In the genomic region with DNA sequence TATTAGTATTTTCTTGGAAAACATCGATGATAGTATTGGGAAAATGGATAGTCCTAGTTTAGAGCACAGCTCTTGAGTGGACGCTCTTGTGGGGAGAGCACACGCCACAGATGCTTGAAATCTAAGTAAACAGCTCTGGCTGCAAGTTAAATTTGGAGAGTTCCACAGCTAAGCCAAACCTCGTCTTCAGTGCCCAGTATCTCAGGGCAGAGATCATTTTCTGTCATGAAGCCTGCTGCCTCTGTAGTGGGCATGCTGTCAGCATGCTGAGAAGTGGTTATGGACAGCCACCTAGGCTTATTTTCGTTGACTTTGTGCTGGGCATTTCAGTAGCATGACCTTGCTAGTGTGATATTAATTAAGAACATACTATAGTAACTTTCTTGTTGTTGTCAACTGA, we compare ENCODE assay signal across 17 mouse cellular contexts. TPM values are rescaled to one million over a fixed set of nuclear protein-coding genes. Genes with fewer than 3 reads are reported as not detected.
DNase-seq lines count a peak whose midpoint lies in the region; ATAC-seq and TF ChIP-seq lines count a peak whose summit lies in the region.
"Had no signal": no experiment of that assay in that cellular context is flagged by ENCODE, and none has a peak within 500 bp of the region (broad histone marks: within the 10 kb centered on the region; RNA-seq: fewer than 3 reads in every experiment).

No protein-coding gene starts in this region.

- no peaks in the 10 kb centered on the region for H3K27me3 ChIP-seq in cerebellum, adult 2 months (ENCODE audit: control insufficient read depth, insufficient read depth, low read length)
- H3K27me3 ChIP-seq in hindbrain, postnatal 0 days (ENCODE audit: insufficient read depth, low read length): no peaks in the 10 kb centered on the region
- no peaks in the 10 kb centered on the region for H3K27me3 ChIP-seq in hindbrain, embryonic 11.5 days (ENCODE audit: control insufficient read depth, insufficient read depth, low read length)
- no peaks in the 10 kb centered on the region for H3K27me3 ChIP-seq in lung, embryonic 15.5 days
- H3K27me3 ChIP-seq: hindbrain, embryonic 13.5 days; limb, embryonic 12.5 days; midbrain, embryonic 12.5 days had no signal

- DNase-seq in cerebellum, adult 2 months: no peak
- no peak for DNase-seq in cerebellum, postnatal 36 days
- no peak for DNase-seq in hindbrain, postnatal 0 days (ENCODE audit: low spot score)
- DNase-seq in hindbrain, embryonic 11.5 days (ENCODE audit: low spot score): no peak
- no peak for DNase-seq in lung, adult 18-20 months
- DNase-seq in gastrocnemius, postnatal 25 days: peak; percentile 53
- no peak for DNase-seq in frontal cortex, postnatal 25 days (ENCODE audit: low spot score in 2 of 2)

- ATAC-seq in hindbrain, postnatal 0 days: no peak
- ATAC-seq in hindbrain, embryonic 11.5 days (ENCODE audit: low FRiP score): no peak
- ATAC-seq in lung, embryonic 15.5 days (ENCODE audit: borderline replicate concordance, extremely low read depth, low FRiP score, low TSS enrichment): no peak

- H3K4me2 ChIP-seq in hindbrain, postnatal 0 days (ENCODE audit: low read depth, low read length): no peak overlapping the region
- no peak overlapping the region for H3K4me2 ChIP-seq in hindbrain, embryonic 11.5 days (replicated peaks; ENCODE audit: low read depth, low read length)
- H3K4me2 ChIP-seq in lung, embryonic 15.5 days: no peak overlapping the region
- H3K4me2 ChIP-seq: hindbrain, embryonic 13.5 days; limb, embryonic 12.5 days; midbrain, embryonic 12.5 days had no signal

- H3K4me3 ChIP-seq in cerebellum, adult 2 months (replicated peaks; ENCODE audit: insufficient read depth, low read depth, low read length): no peak overlapping the region
- no peak overlapping the region for H3K4me3 ChIP-seq in hindbrain, postnatal 0 days (ENCODE audit: low read length)
- H3K4me3 ChIP-seq in hindbrain, embryonic 11.5 days (ENCODE audit: low read depth, low read length): no peak overlapping the region
- H3K4me3 ChIP-seq in lung, embryonic 15.5 days: no peak overlapping the region
- H3K4me3 ChIP-seq: embryonic facial prominence, embryonic 10.5 days; hindbrain, embryonic 13.5 days; limb, embryonic 12.5 days; midbrain, embryonic 12.5 days; myocyte had no signal

- WGBS in cerebellum, adult 2 months: 29% methylated on average over 5 of the region's 5 CpGs
- WGBS in hindbrain, postnatal 0 days: 79% methylated on average over 5 of the region's 5 CpGs
- WGBS in hindbrain, embryonic 11.5 days: 93% methylated on average over 5 of the region's 5 CpGs
- WGBS in lung, embryonic 15.5 days: 67% methylated on average over 5 of the region's 5 CpGs

- no peak overlapping the region for H3K9ac ChIP-seq in hindbrain, postnatal 0 days (replicated peaks; ENCODE audit: low read length)
- H3K9ac ChIP-seq in hindbrain, embryonic 11.5 days (ENCODE audit: low read depth, low read length): no peak overlapping the region
- no peak overlapping the region for H3K9ac ChIP-seq in lung, embryonic 15.5 days
- H3K9ac ChIP-seq: hindbrain, embryonic 13.5 days; limb, embryonic 12.5 days; midbrain, embryonic 12.5 days had no signal

- no peak for TF ChIP-seq POLR2A in cerebellum, adult 2 months (IDR thresholded peaks at IDR 0.05; ENCODE audit: borderline replicate concordance, insufficient read depth, low read length)

- H3K36me3 ChIP-seq in hindbrain, postnatal 0 days (ENCODE audit: insufficient read depth, low read length): no peaks in the 10 kb centered on the region; the same call in none of the 2 replicates
- 0 out of 2 replicates have a peak, but pooled peaks cover 3% of the 10 kb centered on the region for H3K36me3 ChIP-seq in hindbrain, embryonic 11.5 days (ENCODE audit: control insufficient read depth, insufficient read depth, low read length)
- peaks cover 33% of the 10 kb centered on the region for H3K36me3 ChIP-seq in lung, embryonic 15.5 days

- H3K9me3 ChIP-seq in hindbrain, postnatal 0 days (ENCODE audit: low read length): no peaks in the 10 kb centered on the region
- H3K9me3 ChIP-seq in hindbrain, embryonic 11.5 days (ENCODE audit: control insufficient read depth, low read length): no peaks in the 10 kb centered on the region
- H3K9me3 ChIP-seq in lung, embryonic 15.5 days: no peaks in the 10 kb centered on the region
- H3K9me3 ChIP-seq: embryonic facial prominence, embryonic 10.5 days; hindbrain, embryonic 13.5 days; limb, embryonic 12.5 days; midbrain, embryonic 12.5 days had no signal

- no peak for TF ChIP-seq CTCF in cerebellum, adult 2 months (IDR thresholded peaks at IDR 0.05; ENCODE audit: borderline replicate concordance, insufficient read depth, low read depth, low read length)
- no peak for TF ChIP-seq CTCF in hindbrain, postnatal 0 days (IDR thresholded peaks at IDR 0.05; ENCODE audit: low read depth)

- 0 out of 2 replicates have a peak overlapping the region, but pooled peaks have one; percentile 3 for H3K27ac ChIP-seq in cerebellum, adult 2 months (ENCODE audit: insufficient read depth, low read length)
- H3K27ac ChIP-seq in hindbrain, postnatal 0 days: peak overlapping the region; percentile 45; the same call in 1 of the 2 replicates
- H3K27ac ChIP-seq in hindbrain, embryonic 11.5 days (ENCODE audit: low read depth, low read length): no peak overlapping the region
- H3K27ac ChIP-seq in lung, embryonic 15.5 days: peak overlapping the region; percentile 24; the same call in 1 of the 2 replicates
- H3K27ac ChIP-seq: embryonic facial prominence, embryonic 10.5 days; hindbrain, embryonic 13.5 days; limb, embryonic 12.5 days; midbrain, embryonic 12.5 days had no signal

- H3K4me1 ChIP-seq in cerebellum, adult 2 months (ENCODE audit: control insufficient read depth, insufficient read depth, low read length): peaks cover 4% of the 10 kb centered on the region; the same call in 1 of the 2 replicates
- H3K4me1 ChIP-seq in hindbrain, postnatal 0 days (ENCODE audit: insufficient read depth, low read length): no peaks in the 10 kb centered on the region
- H3K4me1 ChIP-seq in hindbrain, embryonic 11.5 days (replicated peaks; ENCODE audit: control insufficient read depth, insufficient read depth, low read length): no peaks in the 10 kb centered on the region
- peaks cover 9% of the 10 kb centered on the region for H3K4me1 ChIP-seq in lung, embryonic 15.5 days
- H3K4me1 ChIP-seq: embryonic facial prominence, embryonic 10.5 days; hindbrain, embryonic 13.5 days; limb, embryonic 12.5 days; midbrain, embryonic 12.5 days had no signal

RNA-seq across cellular contexts. Expression of a gene that starts 15.5 kb away (rescaled TPM):
- polyA plus RNA-seq in cerebellum, adult 2 months (2012; rRNA removed): 16.1 TPM in 2 replicates
- 10.2 and 10.3 TPM in 2 replicates for total RNA-seq in hindbrain, postnatal 0 days (2014; rRNA removed)
- 23.2 and 25.4 TPM in 2 replicates for polyA plus RNA-seq in hindbrain, postnatal 0 days (2015; fragmentation: Nextera tagmentation; extraction: Ambion mirVana)
- 23.7 and 28.4 TPM in 2 replicates for polyA plus RNA-seq in hindbrain, embryonic 11.5 days (2014; fragmentation: Nextera tagmentation; extraction: Ambion mirVana)
- polyA plus RNA-seq in lung, embryonic 15.5 days (2015; fragmentation: Nextera tagmentation; extraction: Ambion mirVana): 34.0 and 35.8 TPM in 2 replicates
- total RNA-seq in gastrocnemius, postnatal 25 days (2021): 1 to 10 TPM; 4.9 to 6.0 TPM

RNA-seq across cellular contexts. Expression of a gene that starts 36.1 kb away (rescaled TPM):
- polyA plus RNA-seq in cerebellum, adult 2 months (2012; rRNA removed): 0.10 and 0.11 TPM in 2 replicates
- 0.05 and 0.07 TPM in 2 replicates for total RNA-seq in hindbrain, postnatal 0 days (2014; rRNA removed)
- 0.10 and 0.24 TPM in 2 replicates for polyA plus RNA-seq in hindbrain, postnatal 0 days (2015; fragmentation: Nextera tagmentation; extraction: Ambion mirVana)
- polyA plus RNA-seq in hindbrain, embryonic 11.5 days (2014; fragmentation: Nextera tagmentation; extraction: Ambion mirVana): not detected in 2 replicates
- 0.11 and 0.14 TPM in 2 replicates for polyA plus RNA-seq in lung, embryonic 15.5 days (2015; fragmentation: Nextera tagmentation; extraction: Ambion mirVana)
- total RNA-seq in gastrocnemius, postnatal 25 days (2021): under 1 TPM; 0.21 to 0.31 TPM
- polyA plus RNA-seq: limb, embryonic 12.5 days; midbrain, embryonic 12.5 days; myocyte had no signal

RNA-seq across cellular contexts. Expression of a gene that starts 40.3 kb away (rescaled TPM):
- polyA plus RNA-seq in cerebellum, adult 2 months (2012; rRNA removed): not detected in 2 replicates
- total RNA-seq in hindbrain, postnatal 0 days (2014; rRNA removed): not detected in 2 replicates
- polyA plus RNA-seq in hindbrain, postnatal 0 days (2015; fragmentation: Nextera tagmentation; extraction: Ambion mirVana): not detected in 2 replicates
- polyA plus RNA-seq in hindbrain, embryonic 11.5 days (2014; fragmentation: Nextera tagmentation; extraction: Ambion mirVana): not detected in 2 replicates
- not detected in 2 replicates for polyA plus RNA-seq in lung, embryonic 15.5 days (2015; fragmentation: Nextera tagmentation; extraction: Ambion mirVana)
- total RNA-seq in gastrocnemius, postnatal 25 days (2021): not detected
- total RNA-seq: adrenal gland, postnatal 25 days; heart, adult 8-10 months; left cerebral cortex, adult 18-20 months had no signal
- polyA plus RNA-seq: embryonic facial prominence, embryonic 10.5 days; hindbrain, embryonic 13.5 days; limb, embryonic 12.5 days; midbrain, embryonic 12.5 days; myocyte; urinary bladder, adult 2 months had no signal

RNA-seq across cellular contexts. Expression of a gene that starts 41.9 kb away (rescaled TPM):
- polyA plus RNA-seq in cerebellum, adult 2 months (2012; rRNA removed): 144 TPM in 2 replicates
- 76.3 and 83.7 TPM in 2 replicates for total RNA-seq in hindbrain, postnatal 0 days (2014; rRNA removed)
- 48.8 and 52.7 TPM in 2 replicates for polyA plus RNA-seq in hindbrain, postnatal 0 days (2015; fragmentation: Nextera tagmentation; extraction: Ambion mirVana)
- 83.8 and 91.4 TPM in 2 replicates for polyA plus RNA-seq in hindbrain, embryonic 11.5 days (2014; fragmentation: Nextera tagmentation; extraction: Ambion mirVana)
- polyA plus RNA-seq in lung, embryonic 15.5 days (2015; fragmentation: Nextera tagmentation; extraction: Ambion mirVana): 79.5 and 85.5 TPM in 2 replicates
- 10 to 100 TPM; 28.7 to 31.3 TPM for total RNA-seq in gastrocnemius, postnatal 25 days (2021)
